Mouse (Mus musculus): Measurements from ENCODE around the gene Nupr1. TPM values are rescaled to one million over a fixed set of nuclear protein-coding genes. Genes with fewer than 3 reads are reported as not detected.

The Nupr1 gene
- polyA plus RNA-seq, 1 experiment: not detected

DNA sequence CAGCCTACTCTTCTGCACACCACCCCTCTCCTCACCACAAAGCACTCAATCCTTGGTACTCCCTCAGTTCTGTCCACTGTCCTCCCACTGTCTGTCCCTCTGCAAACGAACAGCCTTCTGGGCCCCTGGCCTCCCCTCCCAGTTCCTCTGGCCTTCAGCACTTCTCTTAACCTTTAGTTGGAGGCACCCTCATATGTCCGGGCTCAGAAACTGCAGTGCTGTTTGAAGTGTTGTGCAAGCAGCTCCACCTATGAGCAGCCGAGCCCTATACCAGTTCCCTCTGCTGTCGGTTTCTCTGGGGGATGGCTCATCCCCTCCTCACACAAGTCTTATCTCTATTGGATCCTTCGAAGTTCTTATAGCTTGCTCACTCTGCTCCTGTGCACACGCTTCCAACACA, 34.2 kb downstream of the Nupr1 start:
- Histone ChIP-seq H3K4me3 (ENCODE audit: insufficient read depth, low read depth, low read length) (no peak overlapping the region), H3K27ac (ENCODE audit: insufficient read depth, low read depth, low read length) (no peak overlapping the region), H3K4me1 (ENCODE audit: control insufficient read depth, insufficient read depth, low read length) (no peaks in the 10 kb centered on the region)
- TF ChIP-seq POLR2A (IDR thresholded peaks at IDR 0.05; ENCODE audit: insufficient read depth, low read depth, low read length) (no peak), CTCF (IDR thresholded peaks at IDR 0.05; ENCODE audit: insufficient read depth, low read depth, low read length) (no peak)
- WGBS: 74% methylated on average over 6 of the region's 6 CpGs

DNA sequence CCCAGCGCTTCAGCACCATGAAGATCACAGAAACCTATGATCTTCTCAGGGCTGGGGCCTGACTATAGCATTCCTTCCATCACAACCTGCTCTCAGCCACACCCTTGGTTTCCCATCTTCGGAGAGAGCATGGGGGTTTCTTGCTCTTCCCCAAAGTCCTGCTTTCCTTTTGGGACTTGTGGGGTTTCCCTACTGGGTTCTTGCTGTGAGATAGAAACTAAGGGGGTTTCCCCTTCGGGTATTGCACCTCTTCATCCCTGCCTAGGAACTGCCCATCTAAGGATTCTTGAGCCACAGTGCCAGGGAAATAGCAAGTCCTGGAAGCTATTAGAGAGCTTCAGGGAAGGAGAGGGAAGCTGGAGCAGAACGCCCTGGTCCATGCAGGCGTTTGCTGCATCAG, 34.8 kb downstream of the Nupr1 start:
- H3K27ac ChIP-seq (ENCODE audit: insufficient read depth, low read depth, low read length): no peak overlapping the region
- 84% methylated on average over 5 of the region's 5 CpGs for WGBS

DNA sequence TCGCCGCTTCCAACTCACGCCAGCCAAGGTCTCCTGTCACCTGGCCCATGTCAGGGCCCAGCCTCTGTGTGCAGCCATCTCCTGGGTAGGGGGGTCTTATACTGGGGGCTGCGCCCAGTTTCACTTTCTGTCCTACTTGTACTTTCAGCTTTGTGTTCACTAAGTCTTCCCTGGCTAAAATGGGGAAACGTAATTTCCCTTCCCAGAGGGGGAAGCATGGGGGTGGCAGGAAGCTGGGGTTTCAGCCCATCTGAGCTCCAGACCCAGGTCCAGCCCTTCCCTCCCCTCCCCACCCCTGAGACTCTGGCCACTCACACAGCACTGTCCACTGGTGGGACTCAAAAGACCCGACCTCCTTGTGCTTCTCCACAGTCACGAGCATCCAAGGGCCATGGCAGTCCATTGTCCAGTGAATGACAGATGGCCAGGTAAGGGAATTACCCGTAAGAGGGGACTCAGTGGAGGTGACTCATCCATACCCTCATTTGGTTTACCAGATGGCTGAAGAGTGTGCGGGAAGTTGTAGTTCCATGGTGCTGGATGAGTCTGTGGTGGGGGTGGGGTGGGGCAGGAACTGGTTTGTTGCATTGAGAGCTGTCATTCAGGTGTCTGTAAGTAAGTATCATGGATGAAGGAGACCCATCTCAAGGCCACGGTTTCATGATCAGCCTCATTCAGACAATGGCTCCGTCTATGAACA, 35.6 kb downstream of the Nupr1 start, which contains the start of gene Il27:
TSS of gene Il27 (minus strand) at position 80 of the 700 bp plus-strand sequence.
- no peak within 1 kb of the TSS for H3K27ac ChIP-seq (ENCODE audit: insufficient read depth, low read depth, low read length)
- TF ChIP-seq POLR2A (IDR thresholded peaks at IDR 0.05; ENCODE audit: insufficient read depth, low read depth, low read length): no peak
- TF ChIP-seq CTCF (IDR thresholded peaks at IDR 0.05; ENCODE audit: insufficient read depth, low read depth, low read length): no peak
- no peaks in the 10 kb centered on the region for H3K4me1 ChIP-seq (ENCODE audit: control insufficient read depth, insufficient read depth, low read length)
- WGBS: 87% methylated on average over 11 of the region's 11 CpGs
- no peak within 1 kb of the TSS for H3K4me3 ChIP-seq (ENCODE audit: insufficient read depth, low read depth, low read length)

More for the DNA sequence above, 34.8 kb downstream of the Nupr1 start:
- Histone ChIP-seq H3K4me3 (ENCODE audit: insufficient read depth, low read depth, low read length) (no peak overlapping the region), H3K4me1 (ENCODE audit: control insufficient read depth, insufficient read depth, low read length) (no peaks in the 10 kb centered on the region)
- TF ChIP-seq POLR2A (IDR thresholded peaks at IDR 0.05; ENCODE audit: insufficient read depth, low read depth, low read length): no peak
- no peak for TF ChIP-seq CTCF (IDR thresholded peaks at IDR 0.05; ENCODE audit: insufficient read depth, low read depth, low read length)

DNA sequence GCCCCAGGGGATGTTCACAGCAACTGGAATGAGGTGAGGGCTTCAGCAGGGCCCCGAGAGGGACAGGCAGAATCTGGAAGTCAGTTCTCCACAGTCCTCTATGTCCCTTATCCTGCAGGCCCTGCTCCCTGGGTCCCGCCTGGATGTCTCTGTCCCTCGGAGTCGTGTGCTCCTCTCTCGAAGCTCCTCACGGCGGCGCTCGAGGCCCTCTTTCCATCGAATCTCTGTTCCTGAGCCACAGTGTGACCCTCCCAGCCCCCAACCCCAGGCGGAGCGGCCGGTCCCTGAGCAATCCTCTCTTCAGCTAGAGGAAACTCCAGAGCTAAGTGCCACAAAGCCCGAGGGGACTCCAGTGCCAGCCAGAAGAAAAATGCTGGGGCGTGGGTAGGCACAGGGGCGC, 42.9 kb downstream of the Nupr1 start:
- Histone ChIP-seq H3K4me3 (ENCODE audit: insufficient read depth, low read depth, low read length) (peak overlapping the region; percentile 23; the same call in 1 of the 2 replicates), H3K27ac (ENCODE audit: insufficient read depth, low read depth, low read length) (no peak overlapping the region), H3K4me1 (ENCODE audit: control insufficient read depth, insufficient read depth, low read length) (peaks cover 9% of the 10 kb centered on the region)
- TF ChIP-seq POLR2A (IDR thresholded peaks at IDR 0.05; ENCODE audit: insufficient read depth, low read depth, low read length): no peak
- peak; percentile 76 for TF ChIP-seq CTCF (IDR thresholded peaks at IDR 0.05; ENCODE audit: insufficient read depth, low read depth, low read length)
- WGBS: 14% methylated on average over 16 of the region's 16 CpGs

DNA sequence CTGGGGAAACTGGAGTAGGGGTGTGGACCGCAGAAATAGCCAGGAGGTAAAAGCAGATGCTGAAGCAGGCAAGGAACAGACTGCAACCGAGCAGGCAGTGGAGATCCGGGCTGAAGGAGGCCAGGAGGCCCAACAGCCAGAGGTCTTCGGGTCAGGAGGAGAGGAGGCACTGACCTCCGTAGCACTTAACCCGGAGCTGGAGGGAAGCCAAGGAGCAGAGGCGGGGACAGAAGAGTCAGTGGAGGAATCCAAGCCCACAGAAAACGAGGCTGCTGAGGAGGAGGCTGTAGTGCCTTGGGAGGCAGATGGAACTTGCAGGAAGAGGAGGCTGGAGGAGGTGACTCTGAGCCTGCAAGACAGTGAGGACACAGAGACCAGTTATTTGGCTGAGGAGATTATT, 43.8 kb downstream of the Nupr1 start:
- peaks cover 12% of the 10 kb centered on the region for H3K4me1 ChIP-seq (ENCODE audit: control insufficient read depth, insufficient read depth, low read length)
- TF ChIP-seq POLR2A (IDR thresholded peaks at IDR 0.05; ENCODE audit: insufficient read depth, low read depth, low read length) (no peak), CTCF (IDR thresholded peaks at IDR 0.05; ENCODE audit: insufficient read depth, low read depth, low read length) (no peak)
- H3K27ac ChIP-seq (ENCODE audit: insufficient read depth, low read depth, low read length): no peak overlapping the region
- 50% methylated on average over 8 of the region's 8 CpGs for WGBS
- no peak overlapping the region for H3K4me3 ChIP-seq (ENCODE audit: insufficient read depth, low read depth, low read length)

DNA sequence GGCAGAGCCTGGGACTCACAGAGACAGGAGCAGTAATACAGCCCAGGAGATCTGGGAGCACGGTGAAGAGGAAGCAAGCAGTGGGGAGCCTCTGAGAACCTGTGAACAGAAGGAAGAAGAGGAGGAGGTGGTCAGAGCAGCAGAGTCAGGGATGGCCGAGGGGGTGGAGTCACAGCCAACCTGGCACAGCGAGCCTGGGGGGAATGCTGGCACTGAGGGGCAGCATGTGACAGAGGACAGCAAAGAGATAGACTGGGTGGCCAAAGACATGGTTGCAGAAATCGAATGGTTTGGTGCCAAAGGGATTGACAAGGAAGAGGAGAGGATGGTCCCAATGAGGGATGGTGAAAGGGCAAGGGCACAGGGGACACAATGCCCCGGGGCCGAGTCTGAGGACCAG, 44.9 kb downstream of the Nupr1 start, which contains the start of gene Cln3:
TSS of gene Cln3 (minus strand) at position 101 of the 400 bp plus-strand sequence.
- no peak within 1 kb of the TSS for H3K4me3 ChIP-seq (ENCODE audit: insufficient read depth, low read depth, low read length)
- H3K27ac ChIP-seq (ENCODE audit: insufficient read depth, low read depth, low read length): no peak within 1 kb of the TSS
- H3K4me1 ChIP-seq (ENCODE audit: control insufficient read depth, insufficient read depth, low read length): peaks cover 12% of the 10 kb centered on the region
- WGBS: 75% methylated on average over 6 of the region's 6 CpGs
- no peak for TF ChIP-seq CTCF (IDR thresholded peaks at IDR 0.05; ENCODE audit: insufficient read depth, low read depth, low read length)
- no peak for TF ChIP-seq POLR2A (IDR thresholded peaks at IDR 0.05; ENCODE audit: insufficient read depth, low read depth, low read length)

DNA sequence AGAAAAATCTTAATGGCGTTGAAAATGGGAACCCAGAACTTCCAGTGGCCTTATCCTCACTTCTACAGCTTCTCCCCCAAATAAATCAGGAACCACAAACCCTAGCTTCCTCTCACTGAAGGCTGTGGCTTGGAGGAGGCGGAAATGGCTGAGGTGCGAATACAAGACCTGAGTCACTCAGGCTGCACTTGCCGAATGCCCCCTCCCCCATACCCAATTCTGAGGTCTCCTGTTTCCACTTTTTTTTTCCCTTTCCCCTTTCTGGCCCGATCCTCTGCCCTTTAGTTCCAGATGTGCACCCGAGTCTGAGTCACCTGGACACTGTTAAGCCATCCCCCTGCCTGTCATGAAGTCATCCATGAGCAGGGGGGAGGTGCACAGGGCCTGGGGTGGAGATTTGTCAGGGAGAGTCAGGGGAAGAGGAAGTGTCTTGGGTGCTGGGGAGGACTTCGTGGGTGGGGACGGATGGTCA, 46.1 kb downstream of the Nupr1 start, which contains the start of gene Apobr:
TSS of gene Apobr (plus strand) at position 437 of the 472 bp plus-strand sequence.
- Histone ChIP-seq H3K4me3 (ENCODE audit: insufficient read depth, low read depth, low read length) (no peak within 1 kb of the TSS), H3K4me1 (ENCODE audit: control insufficient read depth, insufficient read depth, low read length) (peaks cover 16% of the 10 kb centered on the region), H3K27ac (ENCODE audit: insufficient read depth, low read depth, low read length) (no peak within 1 kb of the TSS)
- TF ChIP-seq CTCF (IDR thresholded peaks at IDR 0.05; ENCODE audit: insufficient read depth, low read depth, low read length): no peak
- 81% methylated on average over 8 of the region's 8 CpGs for WGBS

DNA sequence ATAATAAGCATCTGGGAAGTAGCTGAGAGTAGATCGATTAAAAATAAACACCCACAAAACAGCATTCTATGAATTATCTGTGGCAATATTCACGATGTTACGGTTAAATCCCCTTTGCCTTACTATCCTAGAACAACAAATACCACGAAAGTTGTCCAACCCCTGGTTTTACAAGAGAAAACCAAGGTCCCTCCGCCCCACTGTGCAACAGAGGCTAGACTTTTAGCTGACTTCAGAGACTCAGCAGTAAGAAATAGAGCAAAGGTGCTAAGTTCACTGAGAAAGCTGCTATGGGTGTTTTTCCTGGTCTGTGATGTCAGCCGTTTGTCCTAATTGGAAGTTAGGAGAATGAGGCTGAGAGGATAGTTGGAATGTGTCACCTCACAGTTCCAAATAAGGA, 46.9 kb downstream of the Nupr1 start:
- Histone ChIP-seq H3K4me3 (ENCODE audit: insufficient read depth, low read depth, low read length) (peak overlapping the region; percentile 80), H3K27ac (ENCODE audit: insufficient read depth, low read depth, low read length) (peak overlapping the region; percentile 96; the same call in 1 of the 2 replicates), H3K4me1 (ENCODE audit: control insufficient read depth, insufficient read depth, low read length) (peaks cover 16% of the 10 kb centered on the region)
- TF ChIP-seq POLR2A (IDR thresholded peaks at IDR 0.05; ENCODE audit: insufficient read depth, low read depth, low read length): no peak
- TF ChIP-seq CTCF (IDR thresholded peaks at IDR 0.05; ENCODE audit: insufficient read depth, low read depth, low read length): no peak
- 52% methylated on average over 6 of the region's 6 CpGs for WGBS

DNA sequence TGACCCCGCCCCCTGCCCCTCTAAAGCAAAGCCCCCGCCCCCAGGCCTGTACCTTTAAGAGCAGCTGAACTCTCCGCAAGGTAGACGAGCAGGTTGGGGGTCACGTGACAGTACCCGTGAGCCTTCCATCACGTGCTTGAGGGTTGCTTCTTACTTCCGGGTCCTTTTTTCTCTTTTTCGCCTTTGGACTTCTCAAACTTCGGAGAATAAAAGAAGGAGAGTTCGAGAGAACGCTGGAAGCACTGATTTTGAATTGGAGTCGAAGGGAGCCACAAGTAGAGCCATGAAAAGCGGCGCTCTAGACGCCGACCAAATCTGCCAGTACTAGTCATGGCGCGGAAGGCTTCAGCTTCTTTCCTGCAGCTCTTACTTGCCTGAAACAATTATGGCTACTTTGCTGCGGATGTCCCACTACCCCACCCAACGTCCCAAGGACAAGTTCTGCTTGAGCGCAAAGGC, 47.4 kb downstream of the Nupr1 start:
- peak overlapping the region; percentile 80 for H3K4me3 ChIP-seq (ENCODE audit: insufficient read depth, low read depth, low read length)
- WGBS: under 1% methylated on average over 22 of the region's 22 CpGs
- H3K4me1 ChIP-seq (ENCODE audit: control insufficient read depth, insufficient read depth, low read length): peaks cover 16% of the 10 kb centered on the region
- peak overlapping the region; percentile 96 for H3K27ac ChIP-seq (ENCODE audit: insufficient read depth, low read depth, low read length)
- TF ChIP-seq POLR2A (IDR thresholded peaks at IDR 0.05; ENCODE audit: insufficient read depth, low read depth, low read length) (no peak), CTCF (IDR thresholded peaks at IDR 0.05; ENCODE audit: insufficient read depth, low read depth, low read length) (no peak)
